Mouse (Mus musculus) intestine, embryonic 15.5 days (tissue): Measurements from ENCODE around the gene Cdc20. TPM values are rescaled to one million over a fixed set of nuclear protein-coding genes. Genes with fewer than 3 reads are reported as not detected.

Source experiments
- polyA plus RNA-seq: library from polyadenylated mRNA; unstranded; fragments of >200 nt; fragmentation: Nextera tagmentation; extraction: Ambion mirVana; gene quantifications from 2 replicates; pipeline ENCODE4 v1.2.1, GENCODE M21; 2015

The Cdc20 gene
- polyA plus RNA-seq, 1 experiment from 2014 or later, result 223 TPM

Other genes starting within 250 kb of the Cdc20 start
- 57.7 and 62.4 TPM in 2 replicates for gene Ptprf, start 145.9 kb downstream of the Cdc20 start, polyA plus RNA-seq
- gene Szt2, start 28.1 kb downstream of the Cdc20 start, polyA plus RNA-seq, result 4.4 and 5.1 TPM in 2 replicates
- gene Med8, start 28.0 kb downstream of the Cdc20 start, polyA plus RNA-seq, result 102 and 103 TPM in 2 replicates
- gene Elovl1, start 9.3 kb downstream of the Cdc20 start, polyA plus RNA-seq, result 178 and 197 TPM in 2 replicates
- gene Mpl, start 20.2 kb upstream of the Cdc20 start, polyA plus RNA-seq, result 0.30 and 0.31 TPM in 2 replicates
- gene Tie1, start 52.7 kb upstream of the Cdc20 start, polyA plus RNA-seq, result 22.5 and 23.7 TPM in 2 replicates
- gene 2610528J11Rik, start 89.6 kb upstream of the Cdc20 start, polyA plus RNA-seq, result 73.5 and 80.3 TPM in 2 replicates
- gene Tmem125, start 106.7 kb upstream of the Cdc20 start, polyA plus RNA-seq, result 10.7 and 14.3 TPM in 2 replicates
- gene Cfap57, start 183.4 kb upstream of the Cdc20 start, polyA plus RNA-seq, result 0.55 and 0.58 TPM in 2 replicates
- gene Ebna1bp2, start 183.4 kb upstream of the Cdc20 start, polyA plus RNA-seq, result 125 and 144 TPM in 2 replicates
- gene Olfr62, start 221.6 kb upstream of the Cdc20 start, polyA plus RNA-seq, result not detected in 2 replicates